Mouse (Mus musculus) midbrain, postnatal 0 days (tissue): Measurements from ENCODE around the gene Zan. TPM values are rescaled to one million over a fixed set of nuclear protein-coding genes. Genes with fewer than 3 reads are reported as not detected.
"Not testable (repeated sequence)": the region's sequence is repeated elsewhere in the genome, so short reads cannot be mapped to it uniquely, and the experiment has no call there.

Experiments used
- ATAC-seq: fragments of 200-750 bp; cut with Nextera tagmentation; 2 replicates; pipeline ENCODE4 v1.8.0; 2017; ENCODE audit warnings: moderate number of reproducible peaks, mild to moderate bottlenecking, moderate TSS enrichment, moderate library complexity; ENCODE audit not compliant: low FRiP score
- DNase-seq: peaks from one replicate; pipeline ENCODE4 v3.0.0-alpha.2; 2015; ENCODE audit warnings: low spot score
- H3K27ac ChIP-seq: fragments of 300-500 bp; sonication (generic); 2 replicates; pipeline ENCODE4 v1.5.1; 2014; ENCODE audit warnings: low read depth, mild to moderate bottlenecking, low read length, mixed read lengths
- H3K27me3 ChIP-seq: fragments of 300-500 bp; sonication (generic); 2 replicates; pipeline ENCODE4 v1.6.1; 2014; ENCODE audit warnings: low read length, control low read depth, mixed read lengths; ENCODE audit not compliant: insufficient read depth
- H3K36me3 ChIP-seq: fragments of 300-500 bp; sonication (generic); 2 replicates; pipeline ENCODE4 v1.6.1; 2014; ENCODE audit warnings: low read length, control low read depth, mixed read lengths; ENCODE audit not compliant: insufficient read depth
- H3K4me1 ChIP-seq: fragments of 300-500 bp; sonication (generic); 2 replicates; pipeline ENCODE4 v1.6.1; 2014; ENCODE audit warnings: mild to moderate bottlenecking, control low read depth, antibody characterized with exemption, low read length, mixed read lengths; ENCODE audit not compliant: insufficient read depth
- H3K4me2 ChIP-seq: fragments of 300-500 bp; sonication (generic); 2 replicates; pipeline ENCODE4 v1.6.1; 2014; ENCODE audit warnings: low read depth, mild to moderate bottlenecking, low read length, mixed read lengths; ENCODE audit not compliant: poor library complexity, severe bottlenecking
- H3K4me3 ChIP-seq: fragments of 300-500 bp; sonication (generic); 2 replicates; pipeline ENCODE4 v1.5.1; 2014; ENCODE audit warnings: low read depth, mild to moderate bottlenecking, low read length, moderate library complexity
- H3K9ac ChIP-seq: fragments of 300-500 bp; sonication (generic); replicated peaks from 2 replicates; pipeline ENCODE4 v1.6.1; 2014; ENCODE audit warnings: mild to moderate bottlenecking, low read length, moderate library complexity, mixed read lengths; ENCODE audit not compliant: poor library complexity, severe bottlenecking
- H3K9me3 ChIP-seq: fragments of 300-500 bp; sonication (generic); 2 replicates; pipeline ENCODE4 v1.6.1; 2016; ENCODE audit warnings: low read length, control low read depth
- CTCF ChIP-seq: IDR thresholded peaks from 2 replicates; pipeline ENCODE4 v1.5.1; 2016; ENCODE audit warnings: antibody characterized with exemption, mild to moderate bottlenecking
- WGBS: fragments of 180-500 bp; shearing (Covaris S2); extraction: QIAGEN DNeasy Blood & Tissue Kit; methylation state at CpG from one replicate; pipeline ENCODE4 v1.1.7; 2014; 5-methylcytosine and 5-hydroxymethylcytosine counted together
- polyA plus RNA-seq: library from polyadenylated mRNA; unstranded; fragments of >200 nt; fragmentation: Nextera tagmentation; extraction: Ambion mirVana; gene quantifications from 2 replicates; pipeline ENCODE4 v1.2.1, GENCODE M21; 2015
- total RNA-seq: library from RNA; depleted of rRNA; stranded (reverse); fragments of >200 nt; gene quantifications from 2 replicates; pipeline ENCODE4 v1.2.3, GENCODE M21; 2014

Zan gene
- total and polyA plus RNA-seq, 2 experiments from 2014 or later = 0.31 to 0.99 TPM

GRCm38 (mm10) chr5:137440216-137440855, 36.5 kb downstream of the Zan start:
- 79% methylated on average over 11 of the region's 11 CpGs for WGBS
- no peaks in the 10 kb centered on the region for H3K36me3 ChIP-seq
- H3K4me1 ChIP-seq = no peaks in the 10 kb centered on the region
- H3K4me3 ChIP-seq = no peak overlapping the region
- no peaks in the 10 kb centered on the region for H3K27me3 ChIP-seq
- ATAC-seq = no peak
- no peak overlapping the region for H3K4me2 ChIP-seq
- H3K27ac ChIP-seq = no peak overlapping the region
- H3K9me3 ChIP-seq = no peaks in the 10 kb centered on the region
- no peak for TF ChIP-seq CTCF
- no peak for DNase-seq
- no peak overlapping the region for H3K9ac ChIP-seq

GRCm38 (mm10) chr5:137433889-137434288, 43.0 kb downstream of the Zan start:
- 31% methylated on average over 6 of the region's 6 CpGs for WGBS
- Histone ChIP-seq H3K27ac (no peak overlapping the region), H3K4me3 (no peak overlapping the region), H3K4me2 (no peak overlapping the region), H3K27me3 (no peaks in the 10 kb centered on the region), H3K4me1 (no peaks in the 10 kb centered on the region), H3K9me3 (no peaks in the 10 kb centered on the region), H3K36me3 (no peaks in the 10 kb centered on the region), H3K9ac (no peak overlapping the region)
- DNase-seq (peak; percentile 76), ATAC-seq (no peak)
- TF ChIP-seq CTCF = no peak

GRCm38 (mm10) chr5:137430402-137430801, 46.5 kb downstream of the Zan start:
- H3K27ac ChIP-seq, H3K4me3 ChIP-seq, H3K4me2 ChIP-seq, H3K9me3 ChIP-seq, H3K9ac ChIP-seq, ATAC-seq, H3K4me1 ChIP-seq, H3K36me3 ChIP-seq, DNase-seq, H3K27me3 ChIP-seq: not testable (repeated sequence)
- WGBS = 94% methylated on average over 4 of the region's 4 CpGs

- Histone ChIP-seq H3K36me3 (no peaks in the 10 kb centered on the region), H3K27ac (peak overlapping the region; percentile 55), H3K9me3 (no peaks in the 10 kb centered on the region), H3K4me2 (no peak overlapping the region), H3K4me1 (peaks cover 3% of the 10 kb centered on the region; the same call in 1 of the 2 replicates), H3K9ac (no peak overlapping the region), H3K27me3 (no peaks in the 10 kb centered on the region), H3K4me3 (no peak overlapping the region)
- no peak for TF ChIP-seq CTCF
- WGBS = 54% methylated on average over 6 of the region's 6 CpGs
- peak; percentile 49; the same call in 1 of the 2 replicates for ATAC-seq
- DNase-seq = peak; percentile 22
These were observed 51.2 kb downstream of the Zan start for GRCm38 (mm10) chr5:137425648-137426047.

- WGBS = 82% methylated on average over 4 of the region's 4 CpGs
- no peak overlapping the region for H3K4me3 ChIP-seq
- ATAC-seq = no peak
- no peaks in the 10 kb centered on the region for H3K27me3 ChIP-seq
- no peaks in the 10 kb centered on the region for H3K9me3 ChIP-seq
- no peaks in the 10 kb centered on the region for H3K4me1 ChIP-seq
- H3K4me2 ChIP-seq = no peak overlapping the region
- H3K36me3 ChIP-seq = no peaks in the 10 kb centered on the region
- H3K27ac ChIP-seq = no peak overlapping the region
- TF ChIP-seq CTCF = no peak
- no peak for DNase-seq
- H3K9ac ChIP-seq = no peak overlapping the region
These were observed 57.0 kb downstream of the Zan start for GRCm38 (mm10) chr5:137419841-137420240.

- WGBS = 81% methylated on average over 9 of the region's 9 CpGs
- H3K36me3 ChIP-seq = no peaks in the 10 kb centered on the region
These were observed 57.8 kb downstream of the Zan start for GRCm38 (mm10) chr5:137419105-137419504.

More at GRCm38 (mm10) chr5:137419105-137419504, 57.8 kb downstream of the Zan start:
- no peak for TF ChIP-seq CTCF
- ATAC-seq (no peak), DNase-seq (no peak)
- Histone ChIP-seq H3K4me1 (no peaks in the 10 kb centered on the region), H3K9me3 (no peaks in the 10 kb centered on the region), H3K9ac (no peak overlapping the region), H3K4me2 (no peak overlapping the region), H3K27ac (no peak overlapping the region), H3K27me3 (no peaks in the 10 kb centered on the region), H3K4me3 (no peak overlapping the region)
